Mouse (Mus musculus) cerebellum, adult 11-12 months (tissue): ENCODE results near the gene Oprm1.

Source experiments
- DNase-seq: peaks from one replicate; pipeline ENCODE4 v3.0.0; 2022

The Oprm1 gene

GRCm38 (mm10) chr10:6896659-6897303, 138.5 kb downstream of the Oprm1 start:
- no peak for DNase-seq

- no peak for DNase-seq
These were observed 141.8 kb downstream of the Oprm1 start for GRCm38 (mm10) chr10:6900126-6900525.

GRCm38 (mm10) chr10:6901819-6902393, 143.6 kb downstream of the Oprm1 start:
- DNase-seq = peak; percentile 54

GRCm38 (mm10) chr10:6909763-6910162, 151.5 kb downstream of the Oprm1 start:
- DNase-seq = no peak

GRCm38 (mm10) chr10:6915991-6916390, 157.7 kb downstream of the Oprm1 start:
- DNase-seq = no peak

GRCm38 (mm10) chr10:6916545-6917257, 158.4 kb downstream of the Oprm1 start:
- DNase-seq = peak; percentile 82

GRCm38 (mm10) chr10:6926724-6927123, 168.4 kb downstream of the Oprm1 start:
- DNase-seq = no peak

- DNase-seq = no peak
These were observed 169.4 kb downstream of the Oprm1 start for GRCm38 (mm10) chr10:6927600-6928223.

GRCm38 (mm10) chr10:6928905-6929304, 170.6 kb downstream of the Oprm1 start:
- DNase-seq = no peak

- DNase-seq = no peak
These were observed 172.1 kb downstream of the Oprm1 start for GRCm38 (mm10) chr10:6930398-6930797.

GRCm38 (mm10) chr10:6930889-6931288, 172.6 kb downstream of the Oprm1 start:
- DNase-seq = no peak

- DNase-seq = no peak
These were observed 176.5 kb downstream of the Oprm1 start for GRCm38 (mm10) chr10:6934776-6935175.

GRCm38 (mm10) chr10:6936671-6937425, 178.5 kb downstream of the Oprm1 start:
- DNase-seq = no peak

- DNase-seq = no peak
These were observed 194.8 kb downstream of the Oprm1 start for GRCm38 (mm10) chr10:6953115-6953514.

GRCm38 (mm10) chr10:6954533-6954932, 196.2 kb downstream of the Oprm1 start:
- no peak for DNase-seq

- DNase-seq = no peak
These were observed 198.1 kb downstream of the Oprm1 start for GRCm38 (mm10) chr10:6956357-6956756.

- DNase-seq = no peak
These were observed 200.5 kb downstream of the Oprm1 start for GRCm38 (mm10) chr10:6958791-6959190.

- DNase-seq = no peak
These were observed 209.4 kb downstream of the Oprm1 start for GRCm38 (mm10) chr10:6967588-6968242.

GRCm38 (mm10) chr10:6968334-6968733, 210.0 kb downstream of the Oprm1 start:
- DNase-seq = no peak

GRCm38 (mm10) chr10:6977843-6978242, 219.5 kb downstream of the Oprm1 start:
- DNase-seq = peak; percentile 49

- peak; percentile 38 for DNase-seq
These were observed 220.4 kb downstream of the Oprm1 start for GRCm38 (mm10) chr10:6978733-6979132.

GRCm38 (mm10) chr10:6979216-6979615, 220.9 kb downstream of the Oprm1 start:
- peak; percentile 81 for DNase-seq
